Mouse (Mus musculus): Measurements from ENCODE around the gene Tfam.

DNA sequence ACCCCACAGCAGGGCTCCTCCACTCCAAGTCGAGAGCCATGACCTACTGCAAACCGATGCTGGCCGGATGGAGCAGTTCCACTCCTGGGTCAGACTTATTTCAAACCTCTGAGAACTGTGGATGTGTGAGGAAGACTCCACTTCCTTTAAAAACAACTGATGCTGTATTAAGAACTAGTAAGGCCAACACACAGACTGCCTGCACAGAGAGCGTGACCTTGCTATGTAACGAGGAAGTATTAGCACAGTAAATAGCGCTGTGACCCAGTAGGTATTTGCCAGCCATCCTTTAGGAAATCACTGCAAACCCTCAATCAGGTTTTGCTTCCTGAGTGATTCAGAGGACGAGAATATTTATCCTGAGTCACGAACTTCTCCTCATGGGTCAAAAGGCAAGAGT is 23.6 kb upstream of the Tfam start:
- TF ChIP-seq CTCF (IDR thresholded peaks at IDR 0.05) (no peak), POLR2A (IDR thresholded peaks at IDR 0.05; ENCODE audit: insufficient read depth, low read depth, low read length) (no peak), EP300 (IDR thresholded peaks at IDR 0.05; ENCODE audit: insufficient read depth, low read depth, low read length) (no peak)
